Mouse (Mus musculus) MEL (cell line): Measurements from ENCODE around the gene Slc30a2. TPM values are rescaled to one million over a fixed set of nuclear protein-coding genes. Genes with fewer than 3 reads are reported as not detected.

Experiments used
- DNase-seq: peaks from one replicate; pipeline ENCODE4 v3.0.0; 2011; ENCODE audit warnings: low read depth, low spot score
- H3K27ac ChIP-seq: 2 replicates; pipeline ENCODE4 v1.5.1; 2012; ENCODE audit warnings: low read depth, mild to moderate bottlenecking, control low read depth, low read length, moderate library complexity; ENCODE audit not compliant: control insufficient read depth
- H3K27me3 ChIP-seq, 2 experiments: fragments of 150-350 bp in 1 of 2; sonication (generic) in 1 of 2; 2 replicates each; pipeline ENCODE4 v1.6.1; 2012; ENCODE audit warnings: low read length in 2 of 2, mild to moderate bottlenecking in 2 of 2, improper control_type of control experiment in 1 of 2, moderate library complexity in 1 of 2; ENCODE audit not compliant: insufficient read depth in 2 of 2, control insufficient read depth in 1 of 2
- H3K36me3 ChIP-seq, 2 experiments: 2 replicates each; pipeline ENCODE4 v1.6.1; 2012 to 2014; ENCODE audit warnings: low read length in 2 of 2, improper control_type of control experiment in 1 of 2, inconsistent platforms in 1 of 2, mild to moderate bottlenecking in 1 of 2; ENCODE audit not compliant: insufficient read depth in 2 of 2, control insufficient read depth in 1 of 2
- H3K4me1 ChIP-seq, 2 experiments: fragments of 150-350 bp in 1 of 2; sonication (generic) in 1 of 2; 2 replicates each; pipeline ENCODE4 v1.6.1; 2012; ENCODE audit warnings: low read length in 2 of 2, improper control_type of control experiment in 1 of 2, mild to moderate bottlenecking in 1 of 2; ENCODE audit not compliant: insufficient read depth in 2 of 2, control insufficient read depth in 1 of 2
- H3K4me3 ChIP-seq, 2 experiments: fragments of 150-350 bp in 1 of 2; sonication (generic) in 1 of 2; 2 replicates each; pipeline ENCODE4 v1.5.1; 2012; ENCODE audit warnings: low read depth in 2 of 2, low read length in 2 of 2, mild to moderate bottlenecking in 2 of 2, moderate library complexity in 2 of 2, control low read depth in 1 of 2, improper control_type of control experiment in 1 of 2; ENCODE audit not compliant: control insufficient read depth in 1 of 2, insufficient read depth in 1 of 2
- H3K79me2 ChIP-seq: 2 replicates; pipeline ENCODE4 v1.6.1; 2012; ENCODE audit warnings: mild to moderate bottlenecking, low read length, moderate library complexity; ENCODE audit not compliant: control insufficient read depth, poor library complexity, insufficient read depth
- H3K9ac ChIP-seq: 2 replicates; pipeline ENCODE4 v1.6.1; 2012; ENCODE audit warnings: low read depth, mild to moderate bottlenecking, control low read depth, low read length, moderate library complexity; ENCODE audit not compliant: control insufficient read depth, poor library complexity, severe bottlenecking
- H3K9me3 ChIP-seq: fragments of 150-350 bp; sonication (generic); replicated peaks from 2 replicates; pipeline ENCODE4 v1.6.1; 2012; ENCODE audit warnings: mild to moderate bottlenecking, low read length, improper control_type of control experiment, moderate library complexity; ENCODE audit not compliant: insufficient read depth
- BHLHE40 ChIP-seq: IDR thresholded peaks from 2 replicates; pipeline ENCODE4 v1.6.1; 2012; ENCODE audit warnings: low read depth, mild to moderate bottlenecking, inconsistent platforms, low read length, improper control_type of control experiment, borderline replicate concordance
- CHD1 ChIP-seq: IDR thresholded peaks from 2 replicates; pipeline ENCODE4 v1.6.1; 2012; ENCODE audit warnings: low read depth, mild to moderate bottlenecking, inconsistent platforms, low read length, improper control_type of control experiment
- CTCF ChIP-seq, 3 experiments: IDR thresholded peaks in 2 of 3; conservative IDR thresholded peaks in 1 of 3; 2 replicates each; pipeline ENCODE4 v1.5.1; 2011 to 2012; ENCODE audit warnings: low read length in 3 of 3, low read depth in 2 of 3, mild to moderate bottlenecking in 2 of 3, improper control_type of control experiment in 1 of 3, inconsistent platforms in 1 of 3, mixed read lengths in 1 of 3, moderate library complexity in 1 of 3; ENCODE audit not compliant: control insufficient read depth in 1 of 3, insufficient read depth in 1 of 3, poor library complexity in 1 of 3, severe bottlenecking in 1 of 3
- E2F4 ChIP-seq: IDR thresholded peaks from 2 replicates; pipeline ENCODE4 v1.6.1; 2011; ENCODE audit warnings: low read depth, low read length, improper control_type of control experiment, borderline replicate concordance
- ELF1 ChIP-seq: IDR thresholded peaks from 2 replicates; pipeline ENCODE4 v1.6.1; 2014; ENCODE audit warnings: low read depth, mild to moderate bottlenecking, inconsistent platforms, low read length, improper control_type of control experiment, moderate library complexity
- EP300 ChIP-seq, 2 experiments: IDR thresholded peaks; 2 replicates each; pipeline ENCODE4 v1.6.1; 2011; ENCODE audit warnings: improper control_type of control experiment in 2 of 2, low read length in 2 of 2, low read depth in 1 of 2, mild to moderate bottlenecking in 1 of 2
- ETS1 ChIP-seq: IDR thresholded peaks from 2 replicates; pipeline ENCODE4 v1.6.1; 2012; ENCODE audit warnings: low read depth, mild to moderate bottlenecking, inconsistent platforms, low read length, improper control_type of control experiment, moderate library complexity
- GABPA ChIP-seq: IDR thresholded peaks from 2 replicates; pipeline ENCODE4 v1.6.1; 2012; ENCODE audit warnings: low read depth, mild to moderate bottlenecking, inconsistent platforms, low read length, improper control_type of control experiment, moderate library complexity
- GATA1 ChIP-seq: IDR thresholded peaks from 2 replicates; pipeline ENCODE4 v1.6.1; 2011; ENCODE audit warnings: low read depth, low read length, improper control_type of control experiment
- HCFC1 ChIP-seq: IDR thresholded peaks from 2 replicates; pipeline ENCODE4 v1.6.1; 2012; ENCODE audit warnings: low read depth, mild to moderate bottlenecking, inconsistent platforms, low read length, improper control_type of control experiment, moderate library complexity
- JUND ChIP-seq: IDR thresholded peaks from 2 replicates; pipeline ENCODE4 v1.6.1; 2011; ENCODE audit warnings: low read depth, mild to moderate bottlenecking, improper control_type of control experiment, low read length
- KAT2A ChIP-seq: conservative IDR thresholded peaks from 2 replicates; pipeline ENCODE4 v1.6.1; 2012; ENCODE audit warnings: low read depth, low read length, improper control_type of control experiment, inconsistent platforms
- MAFK ChIP-seq: IDR thresholded peaks from 2 replicates; pipeline ENCODE4 v1.6.1; 2011; ENCODE audit warnings: low read depth, mild to moderate bottlenecking, low read length, improper control_type of control experiment, borderline replicate concordance
- MEF2A ChIP-seq: IDR thresholded peaks from 2 replicates; pipeline ENCODE4 v1.6.1; 2014; ENCODE audit warnings: low read depth, mild to moderate bottlenecking, inconsistent platforms, low read length, improper control_type of control experiment; ENCODE audit not compliant: poor library complexity, insufficient replicate concordance, severe bottlenecking; ENCODE audit errors: extremely low read depth
- MXI1 ChIP-seq: IDR thresholded peaks from 2 replicates; pipeline ENCODE4 v1.6.1; 2011; ENCODE audit warnings: mild to moderate bottlenecking, low read depth, low read length, improper control_type of control experiment
- MYB ChIP-seq: IDR thresholded peaks from 2 replicates; pipeline ENCODE4 v1.6.1; 2011; ENCODE audit warnings: mild to moderate bottlenecking, low read depth, low read length, improper control_type of control experiment
- MYC ChIP-seq: IDR thresholded peaks from 2 replicates; pipeline ENCODE4 v1.6.1; 2011; ENCODE audit warnings: low read depth, mild to moderate bottlenecking, low read length, improper control_type of control experiment, moderate library complexity
- NELFE ChIP-seq: IDR thresholded peaks from 2 replicates; pipeline ENCODE4 v1.6.1; 2011; ENCODE audit warnings: low read depth, low read length, improper control_type of control experiment
- RCOR1 ChIP-seq: IDR thresholded peaks from 2 replicates; pipeline ENCODE4 v1.6.1; 2012; ENCODE audit warnings: low read depth, mild to moderate bottlenecking, inconsistent platforms, low read length, improper control_type of control experiment
- TAL1 ChIP-seq: IDR thresholded peaks from 2 replicates; pipeline ENCODE4 v1.6.1; 2012; ENCODE audit warnings: mild to moderate bottlenecking, inconsistent platforms, low read length, moderate library complexity, mixed read lengths
- TCF12 ChIP-seq: IDR thresholded peaks from 2 replicates; pipeline ENCODE4 v1.6.1; 2014; ENCODE audit warnings: low read depth, mild to moderate bottlenecking, inconsistent platforms, low read length, improper control_type of control experiment, moderate library complexity
- USF1 ChIP-seq: IDR thresholded peaks from 2 replicates; pipeline ENCODE4 v1.6.1; 2014; ENCODE audit warnings: low read depth, mild to moderate bottlenecking, inconsistent platforms, low read length, improper control_type of control experiment, moderate library complexity
- ZC3H11A ChIP-seq: IDR thresholded peaks from 2 replicates; pipeline ENCODE4 v1.6.1; 2012; ENCODE audit warnings: low read depth, mild to moderate bottlenecking, inconsistent platforms, low read length, improper control_type of control experiment
- polyA plus RNA-seq, 2 experiments: library from polyadenylated mRNA; stranded (reverse) in 1 of 2; unstranded in 1 of 2; fragments of >175 nt in 1 of 2; fragments of >200 nt in 1 of 2; gene quantifications; 2 replicates each; pipeline versions ENCODE4 v1.2.1 to v1.2.4; 2012; ENCODE audit warnings: low replicate concordance in 2 of 2, low read depth in 1 of 2; ENCODE audit not compliant: insufficient read length in 2 of 2, insufficient read depth in 1 of 2, missing spikeins in 1 of 2
- total RNA-seq: library from RNA; depleted of rRNA; stranded (reverse); fragments of 300-350 nt; gene quantifications from 2 replicates; pipeline ENCODE4 v1.2.3, GENCODE M21; 2012

Gene Slc30a2
- total and polyA plus RNA-seq, 3 experiments = 0.39 to 0.54 TPM; not detected in 1

- Histone ChIP-seq H3K36me3 (no peaks in the 10 kb centered on the region; a peak in 1 of 4 replicates), H3K27me3 (no peaks in the 10 kb centered on the region), H3K4me3 (peak overlapping the region; percentile 30 to 62), H3K9me3 (no peaks in the 10 kb centered on the region), H3K9ac (peak overlapping the region; percentile 20), H3K79me2 (no peaks in the 10 kb centered on the region), H3K27ac (peak overlapping the region; percentile 29), H3K4me1 (peaks cover 5 to 13% of the 10 kb centered on the region in 2 experiments; a peak in 3 of 4 replicates)
- TF ChIP-seq CHD1 = 0 out of 2 replicates have a peak, but pooled peaks have one; percentile 66
- no peak for TF ChIP-seq MAFK
- peak; percentile 26; the same call in 1 of the 2 replicates for TF ChIP-seq ETS1
- DNase-seq = peak; percentile 54
Measured at GRCm38 (mm10) chr4:134401856-134402570, 59.0 kb downstream of the Slc30a2 start.

DNA sequence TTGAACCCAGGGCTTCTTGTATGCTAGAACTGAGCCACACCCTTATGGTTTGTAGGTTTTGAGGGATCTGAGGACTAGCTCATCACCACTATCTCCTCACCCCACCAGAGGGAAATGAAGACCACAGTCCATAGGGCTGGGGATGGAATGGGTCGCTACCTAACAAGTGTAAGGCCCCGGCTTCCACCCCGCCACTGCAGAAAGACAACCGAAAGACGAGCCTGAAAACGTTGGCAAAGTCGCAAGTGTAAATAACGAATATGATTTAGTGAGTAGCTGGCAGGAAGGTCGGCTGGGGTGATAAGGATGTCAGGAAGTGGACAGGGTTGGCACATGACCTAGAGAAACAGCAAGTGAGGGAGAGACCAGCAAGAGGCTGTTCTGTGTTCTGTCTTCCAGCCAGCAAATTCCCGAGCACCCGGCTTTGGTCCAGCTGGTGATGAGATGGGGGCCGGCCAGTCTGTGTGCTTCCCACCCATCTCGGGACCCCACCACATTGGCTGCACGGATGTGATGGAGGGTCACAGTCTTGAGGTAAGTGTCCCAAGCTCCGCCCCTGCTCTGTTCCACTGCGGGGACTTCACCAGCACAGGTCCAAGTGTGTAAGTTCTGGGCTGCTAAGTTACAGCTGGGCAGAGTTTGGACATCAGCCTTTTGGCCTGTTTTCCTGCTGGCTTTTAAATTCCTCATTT, 59.7 kb downstream of the Slc30a2 start:
- Histone ChIP-seq H3K9ac (peak overlapping the region; percentile 32), H3K4me3 (peak overlapping the region; percentile 30 to 62), H3K36me3 (no peaks in the 10 kb centered on the region; a peak in 1 of 4 replicates)

DNA sequence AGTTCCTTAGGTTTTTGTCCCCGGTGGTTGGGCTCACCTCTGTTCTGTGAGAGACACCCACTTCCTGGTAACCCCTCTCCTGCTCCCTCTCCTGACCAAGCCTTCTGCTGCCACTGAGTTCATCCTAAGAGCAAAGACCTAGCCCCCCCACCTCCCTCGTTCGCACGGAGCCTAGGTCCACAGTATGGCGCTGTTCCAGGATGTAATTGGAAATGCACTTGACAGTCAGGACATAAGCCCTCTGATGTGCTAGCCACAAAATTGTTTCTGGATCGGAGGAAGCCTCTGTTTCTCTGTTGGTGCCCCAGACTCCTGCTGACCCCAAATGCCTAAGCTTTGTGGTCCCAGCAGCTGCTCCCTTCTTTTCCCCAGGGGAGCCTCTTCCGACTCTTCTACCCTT, 60.7 kb downstream of the Slc30a2 start:
- H3K27me3 ChIP-seq = no peaks in the 10 kb centered on the region
- peaks cover 5 to 13% of the 10 kb centered on the region in 2 experiments; a peak in 2 of 4 replicates for H3K4me1 ChIP-seq
- H3K9me3 ChIP-seq = no peaks in the 10 kb centered on the region
- no peaks in the 10 kb centered on the region; a peak in 1 of 4 replicates for H3K36me3 ChIP-seq
- no peaks in the 10 kb centered on the region for H3K79me2 ChIP-seq
- H3K27ac ChIP-seq = no peak overlapping the region
- no peak for DNase-seq
- no peak overlapping the region for H3K4me3 ChIP-seq
- H3K9ac ChIP-seq = no peak overlapping the region
- TF ChIP-seq GABPA (no peak), CTCF (IDR thresholded peaks at IDR 0.05 in 2 of 3, conservative IDR thresholded peaks at IDR 0.05 in 1 of 3; ENCODE audit: control insufficient read depth in 1 of 3, insufficient read depth in 1 of 3, low read depth in 2 of 3, low read length in 3 of 3, poor library complexity in 1 of 3, severe bottlenecking in 1 of 3) (no peak), BHLHE40 (no peak), HCFC1 (no peak), MYB (no peak), JUND (no peak), NELFE (no peak), KAT2A (no peak), ZC3H11A (no peak), MXI1 (no peak), ETS1 (no peak), USF1 (no peak), TCF12 (no peak), MEF2A (no peak), E2F4 (no peak), EP300 (IDR thresholded peaks at IDR 0.05; ENCODE audit: low read depth in 1 of 2, low read length in 2 of 2) (no peak)

More for the DNA sequence above, 59.7 kb downstream of the Slc30a2 start:
- peaks cover 5 to 13% of the 10 kb centered on the region in 2 experiments; a peak in 2 of 4 replicates for H3K4me1 ChIP-seq
- H3K79me2 ChIP-seq = no peaks in the 10 kb centered on the region
- TF ChIP-seq EP300 (IDR thresholded peaks at IDR 0.05; ENCODE audit: low read depth in 1 of 2, low read length in 2 of 2) (peak; percentile 64 to 84; a peak in 3 of 4 replicates), E2F4 (no peak), RCOR1 (peak; percentile 70), TCF12 (peak; percentile 81), HCFC1 (no peak), NELFE (no peak), ETS1 (peak; percentile 66), MYB (peak; percentile 59; the same call in 1 of the 2 replicates), TAL1 (peak; percentile 90), GATA1 (peak; percentile 63), MYC (no peak), ELF1 (no peak), USF1 (peak; percentile 77), BHLHE40 (peak; percentile 82)
- no peaks in the 10 kb centered on the region for H3K9me3 ChIP-seq
- H3K27me3 ChIP-seq = no peaks in the 10 kb centered on the region
- peak overlapping the region; percentile 31 for H3K27ac ChIP-seq
- DNase-seq = peak; percentile 68
